Mouse (Mus musculus): Measurements from ENCODE around the gene Wwox. TPM values are rescaled to one million over a fixed set of nuclear protein-coding genes. Genes with fewer than 3 reads are reported as not detected.

Wwox gene
- polyA plus RNA-seq, 1 experiment = 11.3 TPM

- Histone ChIP-seq H3K9ac (ENCODE audit: low read depth, poor library complexity, severe bottlenecking) (no peak overlapping the region), H3K36me3 (ENCODE audit: control insufficient read depth, insufficient read depth, low read length, poor library complexity, severe bottlenecking) (no peaks in the 10 kb centered on the region), H3K4me3 (ENCODE audit: low read depth, low read length) (no peak overlapping the region), H3K4me1 (ENCODE audit: control insufficient read depth, insufficient read depth, low read length) (peaks cover 3% of the 10 kb centered on the region), H3K27ac (ENCODE audit: insufficient read depth, low read length) (no peak overlapping the region), H3K9me3 (replicated peaks; ENCODE audit: control insufficient read depth, insufficient read depth, low read length, poor library complexity, severe bottlenecking) (no peaks in the 10 kb centered on the region), H3K27me3 (ENCODE audit: control insufficient read depth, insufficient read depth, low read length, poor library complexity, severe bottlenecking) (no peaks in the 10 kb centered on the region)
- TF ChIP-seq POLR2A (IDR thresholded peaks at IDR 0.05; ENCODE audit: insufficient read depth, low read length) = no peak
- TF ChIP-seq CTCF (IDR thresholded peaks at IDR 0.05; ENCODE audit: low read depth, low read length) = no peak
- no peak for TF ChIP-seq EP300 (IDR thresholded peaks at IDR 0.05; ENCODE audit: insufficient read depth, low read depth, low read length)
Observed at GRCm38 (mm10) chr8:114688732-114689131, 249.3 kb downstream of the Wwox start.

- Histone ChIP-seq H3K9me3 (replicated peaks; ENCODE audit: control insufficient read depth, insufficient read depth, low read length, poor library complexity, severe bottlenecking) (no peaks in the 10 kb centered on the region), H3K36me3 (ENCODE audit: control insufficient read depth, insufficient read depth, low read length, poor library complexity, severe bottlenecking) (no peaks in the 10 kb centered on the region), H3K4me3 (ENCODE audit: low read depth, low read length) (no peak overlapping the region), H3K4me1 (ENCODE audit: control insufficient read depth, insufficient read depth, low read length) (no peaks in the 10 kb centered on the region), H3K9ac (ENCODE audit: low read depth, poor library complexity, severe bottlenecking) (no peak overlapping the region), H3K27ac (ENCODE audit: insufficient read depth, low read length) (no peak overlapping the region), H3K27me3 (ENCODE audit: control insufficient read depth, insufficient read depth, low read length, poor library complexity, severe bottlenecking) (no peaks in the 10 kb centered on the region)
- TF ChIP-seq CTCF (IDR thresholded peaks at IDR 0.05; ENCODE audit: low read depth, low read length) = no peak
- TF ChIP-seq POLR2A (IDR thresholded peaks at IDR 0.05; ENCODE audit: insufficient read depth, low read length) = no peak
- TF ChIP-seq EP300 (IDR thresholded peaks at IDR 0.05; ENCODE audit: insufficient read depth, low read depth, low read length) = no peak
Observed at GRCm38 (mm10) chr8:114694566-114695198, 255.2 kb downstream of the Wwox start.

- no peaks in the 10 kb centered on the region for H3K9me3 ChIP-seq (replicated peaks; ENCODE audit: control insufficient read depth, insufficient read depth, low read length, poor library complexity, severe bottlenecking)
- no peak overlapping the region for H3K4me3 ChIP-seq (ENCODE audit: low read depth, low read length)
- no peaks in the 10 kb centered on the region for H3K36me3 ChIP-seq (ENCODE audit: control insufficient read depth, insufficient read depth, low read length, poor library complexity, severe bottlenecking)
- no peak overlapping the region for H3K27ac ChIP-seq (ENCODE audit: insufficient read depth, low read length)
- no peaks in the 10 kb centered on the region for H3K27me3 ChIP-seq (ENCODE audit: control insufficient read depth, insufficient read depth, low read length, poor library complexity, severe bottlenecking)
- H3K4me1 ChIP-seq (ENCODE audit: control insufficient read depth, insufficient read depth, low read length) = no peaks in the 10 kb centered on the region
- H3K9ac ChIP-seq (ENCODE audit: low read depth, poor library complexity, severe bottlenecking) = no peak overlapping the region
- TF ChIP-seq EP300 (IDR thresholded peaks at IDR 0.05; ENCODE audit: insufficient read depth, low read depth, low read length) = no peak
- no peak for TF ChIP-seq POLR2A (IDR thresholded peaks at IDR 0.05; ENCODE audit: insufficient read depth, low read length)
- no peak for TF ChIP-seq CTCF (IDR thresholded peaks at IDR 0.05; ENCODE audit: low read depth, low read length)
Observed at GRCm38 (mm10) chr8:114703517-114703916, 264.1 kb downstream of the Wwox start.

GRCm38 (mm10) chr8:114707538-114708138, 268.2 kb downstream of the Wwox start:
- no peak overlapping the region for H3K27ac ChIP-seq (ENCODE audit: insufficient read depth, low read length)
- no peak overlapping the region for H3K9ac ChIP-seq (ENCODE audit: low read depth, poor library complexity, severe bottlenecking)
- H3K36me3 ChIP-seq (ENCODE audit: control insufficient read depth, insufficient read depth, low read length, poor library complexity, severe bottlenecking) = no peaks in the 10 kb centered on the region
- H3K9me3 ChIP-seq (replicated peaks; ENCODE audit: control insufficient read depth, insufficient read depth, low read length, poor library complexity, severe bottlenecking) = no peaks in the 10 kb centered on the region
- no peaks in the 10 kb centered on the region for H3K4me1 ChIP-seq (ENCODE audit: control insufficient read depth, insufficient read depth, low read length)
- no peaks in the 10 kb centered on the region for H3K27me3 ChIP-seq (ENCODE audit: control insufficient read depth, insufficient read depth, low read length, poor library complexity, severe bottlenecking)
- TF ChIP-seq POLR2A (IDR thresholded peaks at IDR 0.05; ENCODE audit: insufficient read depth, low read length) = no peak
- TF ChIP-seq CTCF (IDR thresholded peaks at IDR 0.05; ENCODE audit: low read depth, low read length) = no peak
- no peak for TF ChIP-seq EP300 (IDR thresholded peaks at IDR 0.05; ENCODE audit: insufficient read depth, low read depth, low read length)
- H3K4me3 ChIP-seq (ENCODE audit: low read depth, low read length) = no peak overlapping the region

GRCm38 (mm10) chr8:114715318-114716070, 276.0 kb downstream of the Wwox start:
- Histone ChIP-seq H3K36me3 (ENCODE audit: control insufficient read depth, insufficient read depth, low read length, poor library complexity, severe bottlenecking) (no peaks in the 10 kb centered on the region), H3K9me3 (replicated peaks; ENCODE audit: control insufficient read depth, insufficient read depth, low read length, poor library complexity, severe bottlenecking) (no peaks in the 10 kb centered on the region), H3K27me3 (ENCODE audit: control insufficient read depth, insufficient read depth, low read length, poor library complexity, severe bottlenecking) (no peaks in the 10 kb centered on the region), H3K27ac (ENCODE audit: insufficient read depth, low read length) (no peak overlapping the region), H3K4me1 (ENCODE audit: control insufficient read depth, insufficient read depth, low read length) (no peaks in the 10 kb centered on the region), H3K9ac (ENCODE audit: low read depth, poor library complexity, severe bottlenecking) (no peak overlapping the region), H3K4me3 (ENCODE audit: low read depth, low read length) (no peak overlapping the region)
- TF ChIP-seq CTCF (IDR thresholded peaks at IDR 0.05; ENCODE audit: low read depth, low read length) (peak; percentile 62), POLR2A (IDR thresholded peaks at IDR 0.05; ENCODE audit: insufficient read depth, low read length) (no peak)

Measured in ES-Bruce4 (cell line).